Mouse (Mus musculus) G1E (cell line): Measurements from ENCODE around the gene Arhgap11a. TPM values are rescaled to one million over a fixed set of nuclear protein-coding genes. Genes with fewer than 3 reads are reported as not detected.

Experiments
- ATAC-seq: 2 replicates; pipeline ENCODE4 v1.8.0; 2016; ENCODE audit warnings: mild to moderate bottlenecking; ENCODE audit not compliant: insufficient number of reproducible peaks, poor library complexity, low FRiP score, severe bottlenecking; ENCODE audit errors: extremely low read depth
- DNase-seq: peaks from one replicate; pipeline ENCODE4 v3.0.0; 2012; ENCODE audit warnings: low spot score
- H3K27me3 ChIP-seq: 2 replicates; pipeline ENCODE4 v1.6.1; 2012; ENCODE audit warnings: mild to moderate bottlenecking, low read length, inconsistent platforms; ENCODE audit not compliant: insufficient read depth
- H3K36me3 ChIP-seq: replicated peaks from 2 replicates; pipeline ENCODE3; 2012; ENCODE audit warnings: mild to moderate bottlenecking, inconsistent platforms
- H3K4me1 ChIP-seq: 2 replicates; pipeline ENCODE4 v1.6.1; 2012; ENCODE audit warnings: low read depth, low read length, inconsistent platforms, mixed read lengths; ENCODE audit not compliant: insufficient read depth
- H3K4me3 ChIP-seq: 2 replicates; pipeline ENCODE4 v1.5.1; 2012; ENCODE audit warnings: low read depth, mild to moderate bottlenecking, inconsistent platforms, low read length, moderate library complexity, mixed read lengths
- H3K9me3 ChIP-seq: replicated peaks from 2 replicates; pipeline ENCODE4 v1.6.1; 2012; ENCODE audit warnings: inconsistent platforms
- CTCF ChIP-seq: IDR thresholded peaks from 2 replicates; pipeline ENCODE4 v1.5.1; 2012; ENCODE audit warnings: low read depth, low read length, inconsistent platforms, mixed read lengths
- GATA1 ChIP-seq: IDR thresholded peaks from 2 replicates; pipeline ENCODE4 v1.6.1; 2012; ENCODE audit warnings: borderline replicate concordance, low read length, inconsistent platforms, mixed read lengths
- GATA2 ChIP-seq: IDR thresholded peaks from 2 replicates; pipeline ENCODE4 v1.6.1; 2012; ENCODE audit warnings: low read depth, low read length, inconsistent platforms, borderline replicate concordance
- POLR2AphosphoS5 ChIP-seq: IDR thresholded peaks from 2 replicates; pipeline ENCODE4 v1.6.1; 2012; ENCODE audit warnings: low read depth, low read length, inconsistent platforms; ENCODE audit not compliant: insufficient replicate concordance
- TAL1 ChIP-seq: conservative IDR thresholded peaks from 2 replicates; pipeline ENCODE4 v1.6.1; 2012; ENCODE audit warnings: low read depth, low read length, inconsistent platforms, mixed read lengths
- polyA plus RNA-seq: library from polyadenylated mRNA; stranded (reverse); fragments of >175 nt; gene quantifications from 2 replicates; pipeline ENCODE4 v1.2.3, GENCODE M21; 2012
- total RNA-seq, 2 experiments: library from RNA; stranded (forward) in 1 of 2; stranded (reverse) in 1 of 2; fragments of 200-1000 nt in 1 of 2; fragments of >200 nt in 1 of 2; fragmentation: Nextera tagmentation in 1 of 2; gene quantifications; 2 replicates each; pipeline ENCODE4 v1.2.3; 2014 to 2017

Gene Arhgap11a
- total and polyA plus RNA-seq, 3 experiments, result 19.0 to 85.7 (median 50.5) TPM

GRCm38 (mm10) chr2:113817681-113818606 is 30.5 kb downstream of the Arhgap11a start:
- peaks cover 16% of the 10 kb centered on the region for H3K36me3 ChIP-seq
- no peaks in the 10 kb centered on the region for H3K27me3 ChIP-seq
- no peak overlapping the region for H3K4me3 ChIP-seq
- H3K9me3 ChIP-seq, result 0 out of 2 replicates have a peak, but pooled peaks cover 2% of the 10 kb centered on the region
- no peaks in the 10 kb centered on the region for H3K4me1 ChIP-seq
- TF ChIP-seq POLR2AphosphoS5, result no peak
- TF ChIP-seq GATA1, result no peak
- TF ChIP-seq CTCF, result no peak
- TF ChIP-seq TAL1, result no peak
- TF ChIP-seq GATA2, result no peak
- DNase-seq (no peak), ATAC-seq (no peak)

GRCm38 (mm10) chr2:113807640-113808039 is 40.8 kb downstream of the Arhgap11a start:
- H3K4me1 ChIP-seq, result no peaks in the 10 kb centered on the region
- ATAC-seq (peak; percentile 28; the same call in 1 of the 2 replicates), DNase-seq (no peak)
- no peaks in the 10 kb centered on the region for H3K27me3 ChIP-seq
- TF ChIP-seq TAL1 (no peak), CTCF (peak; percentile 18; the same call in 1 of the 2 replicates)
- no peaks in the 10 kb centered on the region for H3K9me3 ChIP-seq
- no peak overlapping the region for H3K4me3 ChIP-seq
- no peaks in the 10 kb centered on the region for H3K36me3 ChIP-seq

GRCm38 (mm10) chr2:113806851-113807577 is 41.4 kb downstream of the Arhgap11a start:
- Histone ChIP-seq H3K4me1 (no peaks in the 10 kb centered on the region), H3K4me3 (no peak overlapping the region), H3K27me3 (no peaks in the 10 kb centered on the region), H3K9me3 (no peaks in the 10 kb centered on the region), H3K36me3 (no peaks in the 10 kb centered on the region)
- no peak for ATAC-seq
- no peak for DNase-seq
- TF ChIP-seq POLR2AphosphoS5 (no peak), GATA1 (no peak), CTCF (no peak), TAL1 (no peak), GATA2 (no peak)

GRCm38 (mm10) chr2:113805765-113806164 is 42.7 kb downstream of the Arhgap11a start:
- no peaks in the 10 kb centered on the region for H3K27me3 ChIP-seq
- H3K4me3 ChIP-seq, result no peak overlapping the region
- no peaks in the 10 kb centered on the region for H3K4me1 ChIP-seq
- no peaks in the 10 kb centered on the region for H3K9me3 ChIP-seq
- H3K36me3 ChIP-seq, result no peaks in the 10 kb centered on the region
- DNase-seq (no peak), ATAC-seq (no peak)
- TF ChIP-seq GATA2, result no peak
- TF ChIP-seq TAL1, result no peak
- TF ChIP-seq CTCF, result no peak
- TF ChIP-seq GATA1, result no peak
- no peak for TF ChIP-seq POLR2AphosphoS5

GRCm38 (mm10) chr2:113803753-113804152 is 44.7 kb downstream of the Arhgap11a start:
- no peaks in the 10 kb centered on the region for H3K27me3 ChIP-seq
- no peaks in the 10 kb centered on the region for H3K4me1 ChIP-seq
- TF ChIP-seq GATA1, result no peak
- TF ChIP-seq CTCF, result no peak
- no peak for TF ChIP-seq GATA2
- no peak for TF ChIP-seq TAL1
- no peak for TF ChIP-seq POLR2AphosphoS5
- H3K9me3 ChIP-seq, result peaks cover 5% of the 10 kb centered on the region
- ATAC-seq (no peak), DNase-seq (no peak)
- H3K4me3 ChIP-seq, result no peak overlapping the region
- H3K36me3 ChIP-seq, result no peaks in the 10 kb centered on the region

GRCm38 (mm10) chr2:113800846-113801245 is 47.6 kb downstream of the Arhgap11a start:
- no peaks in the 10 kb centered on the region for H3K4me1 ChIP-seq
- H3K27me3 ChIP-seq, result no peaks in the 10 kb centered on the region
- ATAC-seq, result no peak
- TF ChIP-seq TAL1 (no peak), GATA1 (no peak), CTCF (no peak), POLR2AphosphoS5 (no peak), GATA2 (no peak)
- no peaks in the 10 kb centered on the region for H3K36me3 ChIP-seq
- DNase-seq, result no peak
- H3K9me3 ChIP-seq, result peaks cover 8% of the 10 kb centered on the region
- H3K4me3 ChIP-seq, result no peak overlapping the region
